Mouse (Mus musculus): Measurements from ENCODE around the gene Kremen1. TPM values are rescaled to one million over a fixed set of nuclear protein-coding genes. Genes with fewer than 3 reads are reported as not detected.

Kremen1 gene
- 13.4 TPM in 2 replicates for polyA plus RNA-seq (2012; ENCODE audit: insufficient read depth, insufficient read length, missing spikeins)

DNA sequence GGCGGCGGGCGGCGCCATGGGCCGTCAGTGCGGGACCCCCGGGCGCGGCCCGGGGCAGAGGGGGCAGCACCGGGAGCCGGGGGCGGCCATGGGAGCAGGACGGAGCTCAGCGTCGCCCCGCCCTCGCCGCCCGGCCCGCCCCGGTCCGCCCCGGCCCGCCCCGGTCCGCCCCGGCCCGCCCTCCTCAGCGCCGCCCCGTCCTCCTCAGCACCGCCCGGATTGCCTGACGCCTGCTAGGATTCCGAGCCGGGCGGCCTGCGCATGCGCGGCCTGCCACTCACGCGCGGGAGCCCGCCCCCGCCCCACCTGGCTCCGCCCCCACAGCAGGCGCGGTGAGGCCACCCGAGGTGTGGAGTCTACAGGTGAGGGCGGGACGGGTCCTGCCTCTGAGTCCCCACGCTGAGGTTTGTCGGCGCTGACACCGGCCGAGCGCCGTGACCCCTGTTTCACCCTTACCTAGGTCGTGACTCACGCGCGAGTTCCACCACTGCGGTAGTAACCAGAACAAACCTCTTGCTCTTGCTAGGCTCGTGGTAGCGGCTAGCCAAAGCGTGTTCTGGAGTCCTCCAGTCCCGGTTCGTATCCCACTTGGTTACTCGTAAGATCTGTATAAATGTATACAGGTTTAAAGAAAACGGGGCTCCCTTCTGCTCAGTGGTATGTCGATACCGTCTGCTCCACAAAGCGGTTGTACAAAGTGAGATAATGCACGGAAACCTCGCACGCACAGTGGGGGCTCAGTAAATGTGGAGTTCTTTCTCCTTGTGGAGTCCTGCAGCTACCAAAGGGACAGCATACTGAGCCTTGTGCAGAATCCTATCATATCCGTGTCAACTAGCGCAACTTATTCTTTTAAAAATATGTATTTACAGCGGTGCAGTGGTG is at the start of gene Kremen1:
Gene Kremen1 (minus strand): TSS at position 51 of the 885 bp plus-strand sequence.
- TF ChIP-seq CTCF (IDR thresholded peaks at IDR 0.05; ENCODE audit: low read depth, low read length) (no peak), POLR2A (IDR thresholded peaks at IDR 0.05; ENCODE audit: borderline replicate concordance, low read depth, low read length) (no peak)
- Histone ChIP-seq H3K4me3 (ENCODE audit: insufficient read depth, low read length) (peak within 1 kb of the TSS; percentile 95), H3K27ac (ENCODE audit: insufficient read depth, low read depth, low read length) (no peak within 1 kb of the TSS)

GRCm38 (mm10) chr11:5307024-5307905 is 45.9 kb upstream of the Kremen1 start:
- Histone ChIP-seq H3K4me3 (ENCODE audit: insufficient read depth, low read length) (no peak overlapping the region), H3K27ac (ENCODE audit: insufficient read depth, low read depth, low read length) (no peak overlapping the region), H3K4me1 (ENCODE audit: control insufficient read depth, insufficient read depth, low read length) (no peaks in the 10 kb centered on the region)
- no peak for TF ChIP-seq CTCF (IDR thresholded peaks at IDR 0.05; ENCODE audit: low read depth, low read length)
- no peak for TF ChIP-seq POLR2A (IDR thresholded peaks at IDR 0.05; ENCODE audit: borderline replicate concordance, low read depth, low read length)

More for the DNA sequence above, at the start of gene Kremen1:
- no peaks in the 10 kb centered on the region for H3K4me1 ChIP-seq (ENCODE audit: control insufficient read depth, insufficient read depth, low read length)

DNA sequence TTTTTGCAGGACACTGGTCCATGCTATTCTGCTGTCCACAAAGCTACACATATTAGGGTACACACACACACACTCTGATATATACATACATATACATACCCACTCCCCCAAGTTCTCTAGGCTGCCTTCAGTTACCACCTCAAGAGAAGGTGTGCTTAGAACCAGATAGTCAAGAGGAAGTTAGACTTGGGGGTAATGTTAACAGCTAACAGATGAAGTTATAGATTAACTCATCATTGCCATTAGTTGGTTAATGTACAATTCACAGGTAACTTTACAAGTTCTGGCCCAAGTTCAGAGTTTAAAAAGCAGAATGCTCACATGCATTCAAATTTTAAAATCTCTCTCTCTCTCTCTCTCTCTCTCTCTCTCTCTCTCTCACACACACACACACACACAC is 44.7 kb upstream of the Kremen1 start:
- Histone ChIP-seq H3K4me3 (ENCODE audit: insufficient read depth, low read length) (no peak overlapping the region), H3K27ac (ENCODE audit: insufficient read depth, low read depth, low read length) (no peak overlapping the region)
- TF ChIP-seq CTCF (IDR thresholded peaks at IDR 0.05; ENCODE audit: low read depth, low read length) (no peak), POLR2A (IDR thresholded peaks at IDR 0.05; ENCODE audit: borderline replicate concordance, low read depth, low read length) (no peak)

DNA sequence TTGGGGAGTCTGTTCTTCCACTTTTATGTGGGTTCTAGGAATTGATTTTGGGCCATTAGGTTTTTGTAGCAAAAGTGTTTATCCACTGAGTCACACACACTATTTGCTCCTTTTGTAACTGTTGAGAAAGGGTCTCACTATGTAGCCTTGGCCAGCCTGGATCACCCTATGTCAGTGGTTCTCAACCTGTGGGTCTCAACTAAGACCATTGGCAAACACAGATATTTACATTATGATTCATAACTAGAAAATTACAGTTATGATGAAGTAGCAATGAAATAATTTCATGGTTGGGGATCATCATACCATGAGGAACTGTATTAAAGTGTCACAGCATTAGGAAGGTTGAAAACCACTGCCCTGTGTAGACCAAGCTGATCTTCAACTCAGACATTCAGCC is 43.2 kb upstream of the Kremen1 start:
- H3K4me1 ChIP-seq (ENCODE audit: control insufficient read depth, insufficient read depth, low read length) = no peaks in the 10 kb centered on the region
- H3K27ac ChIP-seq (ENCODE audit: insufficient read depth, low read depth, low read length) = no peak overlapping the region
- no peak overlapping the region for H3K4me3 ChIP-seq (ENCODE audit: insufficient read depth, low read length)
- no peak for TF ChIP-seq CTCF (IDR thresholded peaks at IDR 0.05; ENCODE audit: low read depth, low read length)
- no peak for TF ChIP-seq POLR2A (IDR thresholded peaks at IDR 0.05; ENCODE audit: borderline replicate concordance, low read depth, low read length)

More for the DNA sequence above, 44.7 kb upstream of the Kremen1 start:
- no peaks in the 10 kb centered on the region for H3K4me1 ChIP-seq (ENCODE audit: control insufficient read depth, insufficient read depth, low read length)

DNA sequence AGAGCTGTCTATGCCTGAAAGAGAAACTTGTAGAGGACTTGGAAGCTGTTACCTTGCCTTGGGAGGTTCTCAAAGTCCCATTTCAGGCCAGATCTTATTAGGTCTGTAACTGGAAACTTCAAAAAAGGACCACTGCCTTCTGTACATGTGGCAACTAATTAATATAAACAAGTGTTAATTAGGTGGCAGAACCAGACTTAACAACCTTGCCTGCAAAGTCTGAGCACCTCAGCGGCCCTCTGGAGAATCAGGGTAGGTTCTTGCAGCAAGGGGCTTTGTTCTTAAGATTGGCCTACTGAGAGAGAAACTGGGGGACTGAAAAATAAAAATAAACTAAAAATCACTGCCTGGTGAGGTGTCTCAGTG is 36.6 kb upstream of the Kremen1 start:
- Histone ChIP-seq H3K27ac (ENCODE audit: insufficient read depth, low read depth, low read length) (no peak overlapping the region), H3K4me1 (ENCODE audit: control insufficient read depth, insufficient read depth, low read length) (peaks cover 14% of the 10 kb centered on the region), H3K4me3 (ENCODE audit: insufficient read depth, low read length) (no peak overlapping the region)
- TF ChIP-seq POLR2A (IDR thresholded peaks at IDR 0.05; ENCODE audit: borderline replicate concordance, low read depth, low read length) (no peak), CTCF (IDR thresholded peaks at IDR 0.05; ENCODE audit: low read depth, low read length) (no peak)

- TF ChIP-seq POLR2A (IDR thresholded peaks at IDR 0.05; ENCODE audit: borderline replicate concordance, low read depth, low read length) = no peak
- no peak overlapping the region for H3K27ac ChIP-seq (ENCODE audit: insufficient read depth, low read depth, low read length)
- no peak overlapping the region for H3K4me3 ChIP-seq (ENCODE audit: insufficient read depth, low read length)
- peaks cover 14% of the 10 kb centered on the region for H3K4me1 ChIP-seq (ENCODE audit: control insufficient read depth, insufficient read depth, low read length)
Measured at GRCm38 (mm10) chr11:5297148-5298006, 36.0 kb upstream of the Kremen1 start.

DNA sequence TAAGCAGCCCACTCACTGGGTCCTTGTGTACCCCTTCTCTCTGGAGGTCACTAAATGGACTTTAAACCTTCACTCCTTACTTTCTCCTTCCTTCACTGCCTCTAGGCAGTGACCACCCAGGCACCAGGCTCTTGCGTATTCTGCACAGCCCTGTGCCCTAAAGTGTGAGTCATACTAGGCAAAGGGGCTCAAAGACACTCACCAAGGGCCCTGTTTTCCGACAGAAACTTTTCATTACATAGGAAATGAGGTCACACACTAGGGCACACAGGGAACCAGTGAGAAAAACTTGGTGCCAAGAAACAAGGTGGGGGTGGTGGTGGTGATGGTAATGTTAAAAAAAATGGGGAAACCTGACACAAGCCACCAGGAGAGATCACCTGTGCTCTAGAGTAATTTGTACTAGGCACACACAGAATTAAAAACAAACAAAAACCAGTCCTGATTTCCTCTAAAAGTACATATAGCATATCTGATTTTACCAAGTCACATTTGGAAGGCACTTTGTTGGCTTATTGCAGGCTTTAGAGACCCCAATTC is 35.3 kb upstream of the Kremen1 start:
- TF ChIP-seq POLR2A (IDR thresholded peaks at IDR 0.05; ENCODE audit: borderline replicate concordance, low read depth, low read length) (no peak), CTCF (IDR thresholded peaks at IDR 0.05; ENCODE audit: low read depth, low read length) (no peak)
- H3K27ac ChIP-seq (ENCODE audit: insufficient read depth, low read depth, low read length) = no peak overlapping the region
- H3K4me1 ChIP-seq (ENCODE audit: control insufficient read depth, insufficient read depth, low read length) = peaks cover 14% of the 10 kb centered on the region
- H3K4me3 ChIP-seq (ENCODE audit: insufficient read depth, low read length) = no peak overlapping the region

- peaks cover 14% of the 10 kb centered on the region for H3K4me1 ChIP-seq (ENCODE audit: control insufficient read depth, insufficient read depth, low read length)
- TF ChIP-seq POLR2A (IDR thresholded peaks at IDR 0.05; ENCODE audit: borderline replicate concordance, low read depth, low read length) (no peak), CTCF (IDR thresholded peaks at IDR 0.05; ENCODE audit: low read depth, low read length) (no peak)
- H3K4me3 ChIP-seq (ENCODE audit: insufficient read depth, low read length) = no peak overlapping the region
- H3K27ac ChIP-seq (ENCODE audit: insufficient read depth, low read depth, low read length) = no peak overlapping the region
Measured at GRCm38 (mm10) chr11:5294805-5295204, 33.4 kb upstream of the Kremen1 start.

GRCm38 (mm10) chr11:5290691-5291090 is 29.3 kb upstream of the Kremen1 start:
- H3K4me3 ChIP-seq (ENCODE audit: insufficient read depth, low read length) = no peak overlapping the region
- H3K4me1 ChIP-seq (ENCODE audit: control insufficient read depth, insufficient read depth, low read length) = peaks cover 19% of the 10 kb centered on the region
- TF ChIP-seq POLR2A (IDR thresholded peaks at IDR 0.05; ENCODE audit: borderline replicate concordance, low read depth, low read length) = no peak
- TF ChIP-seq CTCF (IDR thresholded peaks at IDR 0.05; ENCODE audit: low read depth, low read length) = no peak
- no peak overlapping the region for H3K27ac ChIP-seq (ENCODE audit: insufficient read depth, low read depth, low read length)

All from bone marrow macrophage, adult 2 months (primary cell).